Mouse (Mus musculus) left cerebral cortex, adult 11 months (tissue): ENCODE data around the gene AL607142.1.
A peak's percentile ranks its signal among the peaks of the same experiment; 100 is the strongest.

Experiments used
- DNase-seq: peaks from one replicate; pipeline ENCODE4 v3.0.0; 2022; ENCODE audit warnings: low spot score

AL607142.1 gene

GRCm38 (mm10) chr4:120104599-120104998 is 39.8 kb downstream of the AL607142.1 start:
- no peak for DNase-seq

DNA sequence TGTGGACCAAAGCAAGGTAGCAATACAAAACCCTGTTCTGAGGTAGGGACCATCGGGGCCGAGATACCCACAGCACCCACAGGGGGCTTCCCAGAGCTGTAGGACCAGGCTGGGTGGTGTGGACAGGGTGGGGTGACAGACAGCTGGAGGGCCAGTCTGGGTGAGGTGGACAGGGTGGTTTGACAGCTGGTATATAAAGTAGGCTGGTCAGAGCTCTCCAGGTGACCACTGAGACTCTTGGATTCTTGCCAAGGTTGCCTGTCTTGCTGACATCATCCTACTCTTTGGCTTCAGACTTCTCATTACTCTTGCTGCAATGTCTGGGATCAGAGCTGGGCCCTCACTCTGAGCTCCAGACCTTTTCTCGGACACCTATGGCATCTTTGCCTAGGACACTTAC is 41.6 kb downstream of the AL607142.1 start:
- DNase-seq: no peak

GRCm38 (mm10) chr4:120107787-120108186 is 43.0 kb downstream of the AL607142.1 start:
- DNase-seq: no peak

GRCm38 (mm10) chr4:120115516-120115915 is 50.7 kb downstream of the AL607142.1 start:
- no peak for DNase-seq

DNA sequence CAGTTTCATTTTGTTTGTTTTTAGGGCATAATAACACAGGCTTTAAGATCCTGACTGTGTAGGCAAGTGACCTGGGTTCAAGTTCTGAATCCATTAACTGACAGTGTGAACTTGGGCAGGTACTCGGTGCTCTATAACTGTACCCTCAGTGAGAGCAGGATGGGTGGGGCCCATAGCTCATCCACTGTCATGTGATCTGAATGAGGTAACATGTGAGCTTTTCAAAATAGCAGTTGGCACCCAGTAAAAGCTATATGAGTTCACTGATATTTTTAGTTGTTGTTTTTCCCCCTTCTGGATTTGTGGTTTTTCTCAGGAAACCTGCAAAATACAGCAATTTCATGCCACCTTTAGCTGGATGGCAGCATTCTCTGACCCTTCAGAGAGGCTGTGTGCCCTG is 51.5 kb downstream of the AL607142.1 start:
- DNase-seq: no peak

DNA sequence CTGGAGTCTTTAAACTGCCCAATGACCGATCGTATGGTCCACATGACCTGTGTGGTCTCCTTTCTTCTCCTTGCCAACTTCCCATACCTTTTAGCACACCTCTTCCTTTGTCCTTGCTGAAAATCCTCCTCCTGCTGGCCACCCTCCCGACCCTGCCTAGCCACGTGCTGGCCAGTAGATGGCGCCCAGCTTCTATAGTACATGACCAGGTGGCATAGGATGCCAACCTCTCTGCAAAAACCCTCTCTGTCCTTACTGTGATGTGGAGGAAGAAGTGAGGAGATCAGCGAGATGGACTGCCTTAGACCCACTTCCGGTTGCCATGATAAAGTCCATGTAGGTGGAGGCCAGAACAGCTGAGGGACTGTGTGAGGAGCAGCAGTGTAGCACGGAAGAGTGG is 55.5 kb downstream of the AL607142.1 start:
- no peak for DNase-seq

- no peak for DNase-seq
These were observed 59.9 kb downstream of the AL607142.1 start for GRCm38 (mm10) chr4:120124656-120125055.

DNA sequence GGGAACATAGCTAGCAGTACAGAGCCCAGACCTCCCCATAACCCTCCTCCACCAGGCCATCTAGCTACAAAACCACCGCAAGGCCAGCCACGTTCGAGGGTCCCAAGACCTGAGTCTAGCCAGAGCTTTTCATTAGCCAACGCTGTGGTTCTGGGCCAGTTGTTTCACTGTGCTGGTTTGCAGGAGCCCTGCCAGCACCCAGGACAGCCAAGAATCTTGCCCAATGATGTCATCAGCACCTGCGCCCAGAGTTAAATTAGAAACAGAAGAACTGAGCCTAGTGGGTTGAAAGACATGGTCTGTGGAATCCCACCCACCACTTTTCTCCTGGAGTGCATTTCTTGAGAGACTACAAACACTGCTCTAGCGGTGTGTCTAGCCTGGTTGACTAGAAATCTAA is 61.3 kb downstream of the AL607142.1 start:
- no peak for DNase-seq

- DNase-seq: no peak
These were observed 62.5 kb downstream of the AL607142.1 start for GRCm38 (mm10) chr4:120127333-120127732.

DNA sequence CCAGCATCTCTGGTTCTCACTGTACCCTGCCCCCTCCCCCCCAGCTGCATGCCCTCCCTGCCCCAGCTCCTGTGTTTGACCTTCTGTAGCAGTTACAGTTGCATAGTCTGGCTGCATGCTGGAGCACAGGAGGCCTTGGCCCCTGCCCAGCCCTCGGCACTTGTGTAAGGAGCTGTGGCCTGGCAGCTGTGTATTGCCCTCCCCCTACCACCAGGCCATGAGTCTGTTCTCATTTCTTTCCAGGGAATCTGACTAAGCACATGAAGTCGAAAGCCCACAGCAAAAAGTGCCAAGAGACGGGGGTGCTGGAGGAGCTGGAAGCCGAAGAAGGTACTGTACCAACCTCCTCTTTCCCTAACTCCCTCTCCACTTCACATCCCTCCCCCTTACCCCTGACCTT is 63.2 kb downstream of the AL607142.1 start:
- no peak for DNase-seq

GRCm38 (mm10) chr4:120129233-120129885 is 64.6 kb downstream of the AL607142.1 start:
- DNase-seq: peak; percentile 49

GRCm38 (mm10) chr4:120130926-120131325 is 66.1 kb downstream of the AL607142.1 start:
- no peak for DNase-seq

- DNase-seq: no peak
These were observed 66.8 kb downstream of the AL607142.1 start for GRCm38 (mm10) chr4:120131441-120132220.

DNA sequence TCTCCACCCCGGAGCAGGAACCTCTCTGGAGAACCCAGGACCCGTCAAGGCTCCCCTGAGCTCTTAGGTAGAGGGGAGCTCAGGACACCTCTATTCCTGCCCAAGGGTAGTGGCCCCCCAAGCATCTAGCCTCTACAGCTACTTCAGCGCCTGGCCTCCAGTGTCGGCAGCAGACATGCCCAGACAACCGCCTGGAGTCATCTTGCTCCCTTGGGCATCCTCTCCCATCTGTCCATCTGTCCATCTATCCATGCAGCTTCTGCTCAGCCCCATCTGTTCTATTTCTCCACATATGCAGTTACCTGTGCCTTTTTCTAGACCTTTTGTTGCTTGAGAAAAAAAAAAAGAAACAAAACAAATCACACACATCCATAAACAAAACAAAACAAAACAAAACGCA is 69.4 kb downstream of the AL607142.1 start:
- no peak for DNase-seq

- no peak for DNase-seq
These were observed 77.0 kb downstream of the AL607142.1 start for GRCm38 (mm10) chr4:120141810-120142209.

GRCm38 (mm10) chr4:120142905-120143304 is 78.1 kb downstream of the AL607142.1 start:
- no peak for DNase-seq
